Mouse (Mus musculus) forebrain, embryonic 15.5 days (tissue): ENCODE results near the gene Gnai1. TPM values are rescaled to one million over a fixed set of nuclear protein-coding genes. Genes with fewer than 3 reads are reported as not detected.
"Not testable (repeated sequence)": the region's sequence is repeated elsewhere in the genome, so short reads cannot be mapped to it uniquely, and the experiment has no call there.

ENCODE experiments used
- ATAC-seq: fragments of 200-750 bp; cut with Nextera tagmentation; replicated peaks from 2 replicates; pipeline ENCODE4 v1.8.0; 2017; ENCODE audit warnings: mild to moderate bottlenecking, moderate TSS enrichment, moderate library complexity
- H3K27ac ChIP-seq: fragments of 300-500 bp; sonication (generic); replicated peaks from 2 replicates; pipeline ENCODE4 v1.5.1; 2015; ENCODE audit warnings: mild to moderate bottlenecking, inconsistent platforms
- H3K27me3 ChIP-seq: fragments of 300-500 bp; sonication (generic); 2 replicates; pipeline ENCODE4 v1.6.1; 2015; ENCODE audit warnings: inconsistent platforms
- H3K36me3 ChIP-seq: fragments of 300-500 bp; sonication (generic); 2 replicates; pipeline ENCODE4 v1.6.1; 2015; ENCODE audit warnings: mild to moderate bottlenecking, inconsistent platforms
- H3K4me1 ChIP-seq: fragments of 300-500 bp; sonication (generic); 2 replicates; pipeline ENCODE4 v1.6.1; 2015; ENCODE audit warnings: inconsistent platforms
- H3K4me2 ChIP-seq: fragments of 300-500 bp; sonication (generic); replicated peaks from 2 replicates; pipeline ENCODE4 v1.6.1; 2015; ENCODE audit warnings: mild to moderate bottlenecking, inconsistent platforms
- H3K4me3 ChIP-seq: fragments of 300-500 bp; sonication (generic); 2 replicates; pipeline ENCODE4 v1.5.1; 2015; ENCODE audit warnings: mild to moderate bottlenecking, inconsistent platforms
- H3K9ac ChIP-seq: fragments of 300-500 bp; sonication (generic); replicated peaks from 2 replicates; pipeline ENCODE4 v1.6.1; 2015; ENCODE audit warnings: mild to moderate bottlenecking, inconsistent platforms
- H3K9me3 ChIP-seq: fragments of 300-500 bp; sonication (generic); 2 replicates; pipeline ENCODE4 v1.6.1; 2016; ENCODE audit warnings: inconsistent platforms
- WGBS: fragments of 180-500 bp; shearing (Covaris S2); methylation state at CpG from one replicate; pipeline ENCODE4 v1.1.7; 2015; ENCODE audit warnings: mixed read lengths; 5-methylcytosine and 5-hydroxymethylcytosine counted together
- polyA plus RNA-seq: library from polyadenylated mRNA; unstranded; fragments of >200 nt; fragmentation: Nextera tagmentation; extraction: Ambion mirVana; gene quantifications from 2 replicates; pipeline ENCODE4 v1.2.1, GENCODE M21; 2015

The Gnai1 gene
- 64.4 and 66.7 TPM in 2 replicates for polyA plus RNA-seq

GRCm38 (mm10) chr5:18360281-18360819 lies at the start of gene Gnai1:
Gnai1 (minus strand) TSS chr5:18360355.
- peak within 1 kb of the TSS; percentile 97 for H3K4me3 ChIP-seq
- H3K36me3 ChIP-seq = no peaks in the 10 kb centered on the region
- H3K9ac ChIP-seq = peak within 1 kb of the TSS; percentile 93
- peaks cover 22% of the 10 kb centered on the region for H3K4me1 ChIP-seq
- H3K4me2 ChIP-seq = peak within 1 kb of the TSS; percentile 92
- no peaks in the 10 kb centered on the region for H3K27me3 ChIP-seq
- peak within 1 kb of the TSS; percentile 88 for H3K27ac ChIP-seq
- WGBS = under 1% methylated on average over 29 of the region's 76 CpGs
- ATAC-seq = peak; percentile 97
- H3K9me3 ChIP-seq = no peaks in the 10 kb centered on the region

GRCm38 (mm10) chr5:18367864-18368263 lies 7.7 kb upstream of the Gnai1 start:
- Histone ChIP-seq H3K36me3 (no peaks in the 10 kb centered on the region), H3K4me2 (no peak overlapping the region), H3K27ac (no peak overlapping the region), H3K4me1 (peaks cover 4% of the 10 kb centered on the region), H3K9ac (no peak overlapping the region), H3K4me3 (no peak overlapping the region), H3K9me3 (no peaks in the 10 kb centered on the region), H3K27me3 (no peaks in the 10 kb centered on the region)
- WGBS = 8% methylated on average over 2 of the region's 2 CpGs
- no peak for ATAC-seq

- 90% methylated on average over 3 of the region's 3 CpGs for WGBS
- H3K4me1 ChIP-seq = peaks cover 4% of the 10 kb centered on the region
- no peak overlapping the region for H3K27ac ChIP-seq
- no peaks in the 10 kb centered on the region for H3K36me3 ChIP-seq
- ATAC-seq = no peak
- H3K4me2 ChIP-seq = no peak overlapping the region
- H3K4me3 ChIP-seq = no peak overlapping the region
- H3K9me3 ChIP-seq = no peaks in the 10 kb centered on the region
- no peaks in the 10 kb centered on the region for H3K27me3 ChIP-seq
- no peak overlapping the region for H3K9ac ChIP-seq
Observed at GRCm38 (mm10) chr5:18365460-18365859, 5.3 kb upstream of the Gnai1 start.

DNA sequence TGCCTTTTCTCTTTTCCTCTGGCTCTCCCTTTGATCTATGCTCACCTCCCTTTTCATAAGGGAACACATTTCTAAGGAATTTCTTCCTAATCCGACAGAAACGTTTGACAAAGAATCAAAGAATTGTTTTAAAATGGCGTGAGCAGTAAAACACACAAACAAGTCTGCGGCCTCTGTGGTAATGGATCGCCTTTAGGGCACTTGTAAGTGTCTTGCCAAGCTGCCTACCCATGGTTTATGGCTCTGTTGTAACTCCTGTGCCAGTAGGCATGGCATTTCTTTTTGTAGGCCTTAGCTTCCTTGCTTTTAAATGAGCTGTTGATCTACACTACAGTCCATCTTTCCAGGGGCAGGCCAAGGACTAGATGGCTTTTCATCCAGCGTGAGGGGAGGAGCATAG lies 801 bp upstream of the Gnai1 start:
- Histone ChIP-seq H3K9ac (no peak overlapping the region), H3K4me1 (peaks cover 22% of the 10 kb centered on the region), H3K36me3 (no peaks in the 10 kb centered on the region), H3K4me2 (peak overlapping the region; percentile 92), H3K27ac (no peak overlapping the region), H3K9me3 (no peaks in the 10 kb centered on the region), H3K27me3 (no peaks in the 10 kb centered on the region), H3K4me3 (peak overlapping the region; percentile 97)
- ATAC-seq = no peak
- WGBS = 21% methylated on average over 6 of the region's 6 CpGs

- Histone ChIP-seq H3K4me3 (peak overlapping the region; percentile 97), H3K27ac (peak overlapping the region; percentile 88), H3K4me2 (peak overlapping the region; percentile 92), H3K4me1 (peaks cover 22% of the 10 kb centered on the region), H3K36me3 (no peaks in the 10 kb centered on the region), H3K27me3 (no peaks in the 10 kb centered on the region), H3K9ac (peak overlapping the region; percentile 93), H3K9me3 (no peaks in the 10 kb centered on the region)
- under 1% methylated on average over 74 of the region's 76 CpGs for WGBS
- ATAC-seq = peak; percentile 88
Observed at GRCm38 (mm10) chr5:18359376-18360280, 527 bp downstream of the Gnai1 start.

DNA sequence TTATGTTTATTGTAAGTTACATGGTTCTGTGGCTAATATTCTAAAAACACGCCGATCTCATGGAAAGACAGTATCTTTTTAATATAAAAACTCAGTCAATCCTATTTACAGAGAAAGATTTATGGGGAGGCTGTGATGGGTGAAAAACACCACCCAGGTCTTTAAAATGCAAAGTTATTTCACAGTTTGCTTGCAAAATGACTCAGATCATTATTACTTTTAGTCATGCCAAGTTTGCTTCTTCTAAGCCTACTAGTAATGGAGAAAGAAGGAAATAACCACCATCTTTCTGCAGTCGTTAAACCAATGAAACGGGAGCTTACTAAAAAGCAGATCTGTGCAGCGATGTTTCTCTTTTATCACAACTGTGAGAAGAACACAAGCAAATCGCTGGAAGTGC lies 1.4 kb downstream of the Gnai1 start:
- 0 out of 2 replicates have a peak overlapping the region, but pooled peaks have one; percentile 88 for H3K27ac ChIP-seq
- peak overlapping the region; percentile 92 for H3K4me2 ChIP-seq
- peaks cover 22% of the 10 kb centered on the region for H3K4me1 ChIP-seq
- H3K9ac ChIP-seq = peak overlapping the region; percentile 93
- no peak for ATAC-seq
- WGBS = 29% methylated on average over 6 of the region's 6 CpGs
- H3K9me3 ChIP-seq = no peaks in the 10 kb centered on the region
- no peaks in the 10 kb centered on the region for H3K36me3 ChIP-seq
- H3K4me3 ChIP-seq = peak overlapping the region; percentile 97
- H3K27me3 ChIP-seq = no peaks in the 10 kb centered on the region

DNA sequence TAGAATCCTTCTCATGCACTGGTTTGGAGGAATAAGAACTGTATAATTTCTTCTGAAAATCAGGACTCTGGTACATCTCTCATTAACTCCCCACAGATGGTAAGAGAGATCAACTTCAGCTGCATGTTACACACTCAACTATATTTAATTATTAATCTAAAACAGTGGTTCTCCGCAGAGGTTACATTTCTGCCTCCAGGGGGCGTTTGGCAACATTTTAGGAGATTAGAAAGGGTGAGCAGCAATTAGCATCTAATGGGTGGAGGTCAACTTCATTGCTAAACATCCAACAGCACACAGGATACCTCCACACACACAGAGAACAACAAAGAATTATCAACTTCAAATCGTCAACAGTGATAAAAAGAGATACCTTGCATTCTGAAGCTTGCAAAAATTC lies 2.0 kb downstream of the Gnai1 start:
- Histone ChIP-seq H3K4me1 (peaks cover 22% of the 10 kb centered on the region), H3K4me3 (peak overlapping the region; percentile 97), H3K9me3 (no peaks in the 10 kb centered on the region), H3K4me2 (peak overlapping the region; percentile 92), H3K27ac (no peak overlapping the region), H3K9ac (no peak overlapping the region), H3K36me3 (no peaks in the 10 kb centered on the region), H3K27me3 (no peaks in the 10 kb centered on the region)
- WGBS = 11% methylated on average over 3 of the region's 3 CpGs
- ATAC-seq = no peak

DNA sequence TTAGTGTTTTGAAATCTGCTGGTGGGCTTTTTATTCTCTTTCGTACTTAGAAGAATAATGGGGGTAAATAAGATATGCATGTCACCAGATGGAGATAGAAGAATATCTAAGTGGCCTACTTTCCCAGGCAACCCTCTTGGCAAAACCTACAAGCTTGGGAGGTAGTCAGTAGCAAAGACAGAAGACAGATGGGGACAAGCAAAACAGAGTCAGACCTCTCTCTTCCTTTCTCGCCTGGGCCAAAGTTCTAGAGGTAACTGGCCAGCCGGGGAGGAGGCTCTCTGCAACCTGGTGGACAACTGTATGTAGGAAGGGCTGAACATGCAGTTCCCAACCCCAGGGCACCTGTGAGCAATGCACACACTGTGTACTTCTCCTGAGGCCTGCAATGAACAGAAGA lies 12.9 kb downstream of the Gnai1 start:
- Histone ChIP-seq H3K4me1 (no peaks in the 10 kb centered on the region), H3K27ac (no peak overlapping the region), H3K4me2 (no peak overlapping the region), H3K4me3 (no peak overlapping the region), H3K36me3 (no peaks in the 10 kb centered on the region), H3K9me3 (no peaks in the 10 kb centered on the region), H3K27me3 (no peaks in the 10 kb centered on the region), H3K9ac (no peak overlapping the region)
- ATAC-seq = no peak
- whole genome bisulfite sequencing = 93% methylated on average over 3 of the region's 3 CpGs

DNA sequence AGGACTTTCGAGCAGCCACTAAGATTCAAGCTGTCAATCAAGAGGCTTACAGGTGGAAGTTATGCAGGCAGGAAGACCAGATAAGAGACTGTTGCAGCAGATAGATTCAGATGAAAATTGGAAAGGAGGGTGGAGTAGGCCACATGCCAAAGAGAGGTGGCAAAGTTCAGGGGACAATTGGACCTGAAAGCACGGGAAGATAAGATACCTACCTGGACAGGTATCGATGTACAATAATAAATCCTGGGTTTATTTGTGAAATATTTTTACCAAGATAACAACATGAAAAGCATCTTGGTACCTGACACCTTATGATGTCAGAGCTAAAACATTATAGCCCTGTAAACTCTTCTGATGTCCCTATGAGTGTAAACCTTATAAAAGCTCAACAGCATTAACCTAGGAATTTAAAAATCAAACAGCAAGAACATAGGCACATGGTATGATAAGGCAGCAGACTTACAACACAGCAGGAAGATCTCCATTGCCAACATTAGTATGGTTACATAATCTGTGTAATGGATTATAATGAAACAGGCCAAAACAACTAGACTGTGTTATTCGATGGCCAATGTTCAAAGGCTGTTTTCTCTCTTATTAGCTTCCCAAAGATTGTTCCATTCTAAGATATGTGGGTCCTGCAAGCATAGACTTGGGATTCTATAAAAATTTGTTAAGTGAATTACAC lies 16.6 kb downstream of the Gnai1 start:
- WGBS = 86% methylated on average over 4 of the region's 4 CpGs
- Histone ChIP-seq H3K9ac (no peak overlapping the region), H3K27me3 (no peaks in the 10 kb centered on the region)

GRCm38 (mm10) chr5:18342765-18343454 lies 17.2 kb downstream of the Gnai1 start:
- Histone ChIP-seq H3K9me3 (no peaks in the 10 kb centered on the region), H3K27ac (no peak overlapping the region), H3K9ac (no peak overlapping the region), H3K36me3 (no peaks in the 10 kb centered on the region), H3K4me1 (no peaks in the 10 kb centered on the region), H3K4me3 (no peak overlapping the region), H3K4me2 (no peak overlapping the region), H3K27me3 (no peaks in the 10 kb centered on the region)
- 0 out of 2 replicates have a peak, but pooled peaks have one; percentile 43 for ATAC-seq
- WGBS = 65% methylated on average over 4 of the region's 4 CpGs

More for the DNA sequence above, 16.6 kb downstream of the Gnai1 start:
- Histone ChIP-seq H3K4me3 (no peak overlapping the region), H3K36me3 (no peaks in the 10 kb centered on the region), H3K4me1 (no peaks in the 10 kb centered on the region), H3K4me2 (no peak overlapping the region), H3K9me3 (no peaks in the 10 kb centered on the region), H3K27ac (no peak overlapping the region)
- no peak for ATAC-seq

DNA sequence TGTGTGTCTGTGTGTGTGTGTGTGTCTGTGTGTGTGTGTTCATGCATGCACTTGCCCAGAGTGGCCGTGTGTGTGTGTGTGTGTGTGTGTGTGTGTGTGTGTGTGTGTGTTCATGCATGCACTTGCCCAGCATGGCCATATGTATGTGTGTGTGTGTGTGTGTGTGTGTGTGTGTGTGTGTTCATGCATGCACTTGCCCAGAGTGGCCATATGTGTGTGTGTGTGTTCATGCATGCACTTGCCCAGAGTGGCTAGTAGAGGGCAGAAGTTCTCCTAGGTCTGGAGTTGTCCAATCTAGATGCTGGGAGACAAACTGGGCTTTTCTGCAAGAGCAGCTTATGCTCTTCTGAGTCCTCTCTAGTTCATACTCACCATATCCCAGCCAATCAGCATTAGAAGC lies 18.3 kb downstream of the Gnai1 start:
- not testable (repeated sequence) for H3K4me1 ChIP-seq, H3K9me3 ChIP-seq, H3K9ac ChIP-seq, H3K27ac ChIP-seq, H3K4me2 ChIP-seq, H3K27me3 ChIP-seq, H3K36me3 ChIP-seq, H3K4me3 ChIP-seq
- peak; percentile 51 for ATAC-seq
- 100% methylated on average over 1 of the region's 1 CpGs for WGBS
